Mouse (Mus musculus) neural tube, embryonic 15.5 days (tissue): ENCODE results near the gene Gm5737. TPM values are rescaled to one million over a fixed set of nuclear protein-coding genes. Genes with fewer than 3 reads are reported as not detected.

Experiments
- ATAC-seq: fragments of 200-750 bp; cut with Nextera tagmentation; 2 replicates; pipeline ENCODE4 v1.8.0; 2017; ENCODE audit warnings: mild to moderate bottlenecking, moderate TSS enrichment, moderate library complexity; ENCODE audit not compliant: low FRiP score
- H3K27ac ChIP-seq: fragments of 300-500 bp; sonication (generic); replicated peaks from 2 replicates; pipeline ENCODE4 v1.5.1; 2015; ENCODE audit warnings: mild to moderate bottlenecking, inconsistent platforms
- H3K27me3 ChIP-seq: fragments of 300-500 bp; sonication (generic); replicated peaks from 2 replicates; pipeline ENCODE4 v1.6.1; 2015; ENCODE audit warnings: inconsistent platforms
- H3K36me3 ChIP-seq: fragments of 300-500 bp; sonication (generic); 2 replicates; pipeline ENCODE4 v1.6.1; 2015; ENCODE audit warnings: inconsistent platforms
- H3K4me1 ChIP-seq: fragments of 300-500 bp; sonication (generic); 2 replicates; pipeline ENCODE4 v1.6.1; 2015; ENCODE audit warnings: inconsistent platforms
- H3K4me2 ChIP-seq: fragments of 300-500 bp; sonication (generic); 2 replicates; pipeline ENCODE4 v1.6.1; 2015; ENCODE audit warnings: inconsistent platforms, mild to moderate bottlenecking, moderate library complexity
- H3K4me3 ChIP-seq: fragments of 300-500 bp; sonication (generic); replicated peaks from 2 replicates; pipeline ENCODE4 v1.5.1; 2015; ENCODE audit warnings: mild to moderate bottlenecking, inconsistent platforms
- H3K9ac ChIP-seq: fragments of 300-500 bp; sonication (generic); replicated peaks from 2 replicates; pipeline ENCODE4 v1.6.1; 2015; ENCODE audit warnings: mild to moderate bottlenecking, inconsistent platforms
- H3K9me3 ChIP-seq: fragments of 300-500 bp; sonication (generic); replicated peaks from 2 replicates; pipeline ENCODE4 v1.6.1; 2016; ENCODE audit warnings: inconsistent platforms
- WGBS: fragments of 180-500 bp; shearing (Covaris S2); methylation state at CpG from one replicate; pipeline ENCODE4 v1.1.7; 2015; ENCODE audit warnings: mixed read lengths; 5-methylcytosine and 5-hydroxymethylcytosine counted together
- polyA plus RNA-seq: library from polyadenylated mRNA; unstranded; fragments of >200 nt; fragmentation: Nextera tagmentation; extraction: Ambion mirVana; gene quantifications from 2 replicates; pipeline ENCODE4 v1.2.1, GENCODE M21; 2015

Gene Gm5737
- polyA plus RNA-seq, 1 experiment from 2014 or later: not detected

- WGBS: 50% methylated on average over 4 of the region's 4 CpGs
- Histone ChIP-seq H3K27me3 (no peaks in the 10 kb centered on the region), H3K27ac (peak overlapping the region; percentile 81), H3K9me3 (no peaks in the 10 kb centered on the region), H3K36me3 (no peaks in the 10 kb centered on the region), H3K4me2 (0 out of 2 replicates have a peak overlapping the region, but pooled peaks have one; percentile 20), H3K9ac (no peak overlapping the region), H3K4me1 (peaks cover 44% of the 10 kb centered on the region), H3K4me3 (no peak overlapping the region)
- ATAC-seq: no peak
Observed at GRCm38 (mm10) chr7:120865832-120866231, 53.7 kb downstream of the Gm5737 start.

- Histone ChIP-seq H3K27me3 (no peaks in the 10 kb centered on the region), H3K4me1 (peaks cover 44% of the 10 kb centered on the region), H3K9ac (no peak overlapping the region), H3K9me3 (no peaks in the 10 kb centered on the region), H3K4me3 (no peak overlapping the region), H3K4me2 (no peak overlapping the region), H3K36me3 (no peaks in the 10 kb centered on the region), H3K27ac (0 out of 2 replicates have a peak overlapping the region, but pooled peaks have one; percentile 81)
- no peak for ATAC-seq
- WGBS: 79% methylated on average over 2 of the region's 2 CpGs
Observed at GRCm38 (mm10) chr7:120866684-120867083, 54.5 kb downstream of the Gm5737 start.

- Histone ChIP-seq H3K4me2 (no peak overlapping the region), H3K4me3 (no peak overlapping the region), H3K36me3 (no peaks in the 10 kb centered on the region), H3K9me3 (no peaks in the 10 kb centered on the region), H3K9ac (no peak overlapping the region), H3K27me3 (no peaks in the 10 kb centered on the region), H3K27ac (no peak overlapping the region), H3K4me1 (peaks cover 40% of the 10 kb centered on the region)
- ATAC-seq: no peak
- 84% methylated on average over 1 of the region's 1 CpGs for WGBS
Observed at GRCm38 (mm10) chr7:120867720-120868119, 55.6 kb downstream of the Gm5737 start.

- WGBS: 59% methylated on average over 5 of the region's 5 CpGs
- ATAC-seq: no peak
- Histone ChIP-seq H3K36me3 (no peaks in the 10 kb centered on the region), H3K27ac (no peak overlapping the region; the same call in 1 of the 2 replicates), H3K4me1 (peaks cover 30% of the 10 kb centered on the region), H3K4me2 (no peak overlapping the region), H3K4me3 (no peak overlapping the region), H3K9ac (no peak overlapping the region), H3K27me3 (no peaks in the 10 kb centered on the region), H3K9me3 (no peaks in the 10 kb centered on the region)
Observed at GRCm38 (mm10) chr7:120869883-120870282, 57.7 kb downstream of the Gm5737 start.

- no peak overlapping the region for H3K4me3 ChIP-seq
- H3K27ac ChIP-seq: peak overlapping the region; percentile 33; the same call in 1 of the 2 replicates
- no peak overlapping the region for H3K4me2 ChIP-seq
- 0 out of 2 replicates have a peak, but pooled peaks cover 2% of the 10 kb centered on the region for H3K36me3 ChIP-seq
- no peak for ATAC-seq
- H3K4me1 ChIP-seq: peaks cover 24% of the 10 kb centered on the region
- no peaks in the 10 kb centered on the region for H3K27me3 ChIP-seq
- no peaks in the 10 kb centered on the region for H3K9me3 ChIP-seq
- 50% methylated on average over 5 of the region's 5 CpGs for WGBS
- no peak overlapping the region for H3K9ac ChIP-seq
Observed at GRCm38 (mm10) chr7:120870431-120871008, 58.4 kb downstream of the Gm5737 start.

- H3K36me3 ChIP-seq: peaks cover 2% of the 10 kb centered on the region; the same call in 1 of the 2 replicates
- no peak overlapping the region for H3K9ac ChIP-seq
- no peak for ATAC-seq
- no peaks in the 10 kb centered on the region for H3K9me3 ChIP-seq
- no peak overlapping the region for H3K27ac ChIP-seq
- 75% methylated on average over 12 of the region's 12 CpGs for WGBS
- no peak overlapping the region for H3K4me2 ChIP-seq
- H3K27me3 ChIP-seq: no peaks in the 10 kb centered on the region
- no peak overlapping the region for H3K4me3 ChIP-seq
- H3K4me1 ChIP-seq: peaks cover 10% of the 10 kb centered on the region
Observed at GRCm38 (mm10) chr7:120873083-120873482, 60.9 kb downstream of the Gm5737 start.

GRCm38 (mm10) chr7:120874021-120874420 lies 61.9 kb downstream of the Gm5737 start:
- 95% methylated on average over 3 of the region's 3 CpGs for WGBS
- no peak for ATAC-seq
- no peak overlapping the region for H3K4me3 ChIP-seq

GRCm38 (mm10) chr7:120874764-120875539 lies 62.8 kb downstream of the Gm5737 start:
- H3K9ac ChIP-seq: no peak overlapping the region
- H3K4me3 ChIP-seq: no peak overlapping the region
- ATAC-seq: no peak
- 84% methylated on average over 7 of the region's 7 CpGs for WGBS
- no peak overlapping the region for H3K4me2 ChIP-seq
- H3K36me3 ChIP-seq: peaks cover 4% of the 10 kb centered on the region; the same call in 1 of the 2 replicates
- H3K27ac ChIP-seq: no peak overlapping the region
- peaks cover 2% of the 10 kb centered on the region; the same call in 1 of the 2 replicates for H3K4me1 ChIP-seq
- no peaks in the 10 kb centered on the region for H3K27me3 ChIP-seq
- H3K9me3 ChIP-seq: no peaks in the 10 kb centered on the region

More at GRCm38 (mm10) chr7:120874021-120874420, 61.9 kb downstream of the Gm5737 start:
- H3K27me3 ChIP-seq: no peaks in the 10 kb centered on the region
- no peak overlapping the region for H3K27ac ChIP-seq
- no peaks in the 10 kb centered on the region for H3K9me3 ChIP-seq
- peaks cover 2% of the 10 kb centered on the region; the same call in 1 of the 2 replicates for H3K36me3 ChIP-seq
- peaks cover 10% of the 10 kb centered on the region for H3K4me1 ChIP-seq
- H3K4me2 ChIP-seq: no peak overlapping the region
- H3K9ac ChIP-seq: no peak overlapping the region

- Histone ChIP-seq H3K4me2 (no peak overlapping the region), H3K9ac (no peak overlapping the region), H3K36me3 (peaks cover 12% of the 10 kb centered on the region), H3K27me3 (no peaks in the 10 kb centered on the region), H3K9me3 (no peaks in the 10 kb centered on the region), H3K4me3 (no peak overlapping the region), H3K4me1 (no peaks in the 10 kb centered on the region), H3K27ac (no peak overlapping the region)
- whole genome bisulfite sequencing: 72% methylated on average over 3 of the region's 3 CpGs
- no peak for ATAC-seq
Observed at GRCm38 (mm10) chr7:120875540-120876388, 63.6 kb downstream of the Gm5737 start.

- no peak overlapping the region for H3K27ac ChIP-seq
- H3K9me3 ChIP-seq: no peaks in the 10 kb centered on the region
- H3K27me3 ChIP-seq: no peaks in the 10 kb centered on the region
- ATAC-seq: no peak
- no peak overlapping the region for H3K9ac ChIP-seq
- WGBS: 57% methylated on average over 6 of the region's 6 CpGs
- H3K4me2 ChIP-seq: no peak overlapping the region
- no peak overlapping the region for H3K4me3 ChIP-seq
- peaks cover 27% of the 10 kb centered on the region for H3K36me3 ChIP-seq
- no peaks in the 10 kb centered on the region for H3K4me1 ChIP-seq
Observed at GRCm38 (mm10) chr7:120878271-120878670, 66.1 kb downstream of the Gm5737 start.

GRCm38 (mm10) chr7:120879972-120880371 lies 67.8 kb downstream of the Gm5737 start:
- Histone ChIP-seq H3K36me3 (peaks cover 42% of the 10 kb centered on the region), H3K27ac (no peak overlapping the region), H3K4me1 (no peaks in the 10 kb centered on the region), H3K4me2 (no peak overlapping the region), H3K27me3 (no peaks in the 10 kb centered on the region), H3K9ac (no peak overlapping the region), H3K4me3 (no peak overlapping the region), H3K9me3 (no peaks in the 10 kb centered on the region)
- 94% methylated on average over 3 of the region's 3 CpGs for WGBS
- no peak for ATAC-seq
